Mouse (Mus musculus): ENCODE measurements at regions not wholly inside any gene's neighbourhood (a gene's known extent, or its start where the extent isn't known, plus 50 kb on each side); places are given as distances from the start of the nearest gene placed in this dataset.

- no peak for DNase-seq (ENCODE audit: low spot score)
Measured at GRCm38 (mm10) chr16:92969036-92969435, 143.1 kb upstream of the Runx1 start.

- DNase-seq (ENCODE audit: low spot score), result no peak
Measured at GRCm38 (mm10) chr16:92966069-92966866, 140.3 kb upstream of the Runx1 start.

DNA sequence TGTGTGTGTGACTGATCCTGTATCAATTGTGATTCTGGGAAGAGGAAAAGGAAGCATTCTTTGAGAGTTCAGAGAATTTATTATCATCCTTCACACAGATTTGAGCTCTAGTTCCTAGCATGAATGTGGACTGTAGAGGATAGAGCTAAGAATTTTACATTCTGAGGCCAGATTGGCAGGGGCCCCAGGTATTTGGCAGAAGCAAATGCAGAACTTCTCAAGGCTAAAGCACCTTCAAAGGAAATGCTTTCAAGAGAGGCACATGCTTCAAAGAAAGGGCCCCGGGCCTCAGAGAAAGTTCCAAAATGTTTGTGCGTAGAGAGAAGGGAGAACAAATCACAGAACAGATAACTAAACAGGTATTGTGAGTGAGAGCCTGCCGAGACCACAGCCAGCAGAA, 139.7 kb upstream of the Runx1 start:
- no peak for DNase-seq (ENCODE audit: low spot score)

GRCm38 (mm10) chr16:92963582-92963981, 137.6 kb upstream of the Runx1 start:
- DNase-seq (ENCODE audit: low spot score), result no peak

DNA sequence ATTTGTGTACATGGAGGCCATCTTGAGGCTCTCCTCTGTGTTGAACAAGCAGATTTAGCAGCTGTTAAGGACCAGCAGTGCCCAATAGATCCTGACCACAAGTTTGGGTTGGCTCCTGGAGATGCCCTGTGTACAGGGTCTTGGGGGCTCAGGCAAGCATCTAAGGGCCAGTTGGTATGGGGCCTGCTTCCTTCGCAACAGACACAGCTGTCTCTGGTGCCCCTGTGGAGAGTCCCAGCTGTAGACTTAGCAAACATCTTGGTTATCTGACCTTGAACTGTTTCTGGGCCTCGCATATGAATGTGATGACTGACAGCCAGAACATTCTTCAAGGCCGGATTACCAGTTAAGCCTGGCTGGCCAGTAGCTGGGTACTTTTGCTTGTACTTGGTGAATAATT, 135.4 kb upstream of the Runx1 start:
- DNase-seq (ENCODE audit: low spot score), result no peak

- no peak for DNase-seq (ENCODE audit: low spot score)
Measured at GRCm38 (mm10) chr16:92960740-92961139, 134.8 kb upstream of the Runx1 start.

DNA sequence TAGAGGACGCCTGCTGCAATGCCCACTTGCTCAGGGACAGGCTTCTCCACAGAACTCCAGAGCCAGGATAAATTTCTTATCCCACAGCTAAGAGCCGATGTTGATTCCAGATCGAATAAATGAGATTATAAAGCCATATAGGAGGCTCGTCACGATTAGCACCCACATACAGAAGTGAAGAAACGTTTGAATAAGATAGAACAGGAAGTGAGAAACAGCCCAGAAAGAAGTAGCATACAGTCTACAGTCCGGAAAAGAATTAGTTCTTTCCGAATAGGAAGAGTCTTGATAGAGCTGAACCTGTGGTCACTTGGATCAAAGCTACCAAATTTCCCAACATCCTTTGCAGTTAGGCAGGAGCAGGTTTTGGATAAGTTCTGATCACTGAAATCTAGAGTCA, 133.0 kb upstream of the Runx1 start:
- DNase-seq (ENCODE audit: low spot score), result no peak

DNA sequence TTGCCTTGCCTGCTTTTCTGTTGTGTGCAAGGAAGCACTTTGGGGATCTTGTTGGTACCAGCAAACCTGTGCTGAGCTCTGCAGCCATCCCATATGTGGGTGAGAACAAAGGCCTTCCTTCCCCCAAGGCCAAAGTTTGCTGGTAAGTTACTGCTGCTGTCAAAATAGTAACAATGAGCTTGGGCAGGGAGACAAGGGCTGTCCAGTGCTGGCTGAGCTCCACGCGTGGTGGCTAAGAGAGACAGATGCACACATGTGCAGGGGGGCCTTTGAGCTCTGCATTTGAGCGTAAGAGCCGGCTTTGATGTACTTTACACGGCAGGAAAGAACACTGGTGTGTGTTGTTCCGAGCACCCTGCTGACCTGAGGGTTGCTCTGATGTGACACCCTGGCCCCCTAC, 132.2 kb upstream of the Runx1 start:
- peak; percentile 16 for DNase-seq (ENCODE audit: low spot score)

DNA sequence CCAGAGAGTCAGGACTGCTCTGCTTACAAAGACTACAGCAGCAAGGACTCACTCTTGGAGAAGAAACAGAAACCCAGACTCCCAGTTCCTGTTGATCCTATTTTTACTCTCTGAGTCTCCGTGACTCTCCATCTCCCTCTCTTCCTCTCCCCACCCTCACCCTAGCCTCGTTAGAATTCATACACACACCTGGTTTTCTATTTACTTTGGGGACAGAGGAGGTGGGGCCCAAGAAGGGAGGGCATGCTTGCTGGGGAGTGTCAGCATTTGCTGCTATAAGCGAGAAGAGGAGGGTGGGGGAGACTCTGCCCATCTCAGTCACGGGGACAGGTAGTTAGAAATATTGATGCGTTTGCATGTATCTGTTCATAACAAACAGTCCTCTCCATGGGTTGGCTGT, 129.6 kb upstream of the Runx1 start:
- no peak for DNase-seq (ENCODE audit: low spot score)

- no peak for DNase-seq (ENCODE audit: low spot score)
Measured at GRCm38 (mm10) chr16:92955087-92955486, 129.1 kb upstream of the Runx1 start.

DNA sequence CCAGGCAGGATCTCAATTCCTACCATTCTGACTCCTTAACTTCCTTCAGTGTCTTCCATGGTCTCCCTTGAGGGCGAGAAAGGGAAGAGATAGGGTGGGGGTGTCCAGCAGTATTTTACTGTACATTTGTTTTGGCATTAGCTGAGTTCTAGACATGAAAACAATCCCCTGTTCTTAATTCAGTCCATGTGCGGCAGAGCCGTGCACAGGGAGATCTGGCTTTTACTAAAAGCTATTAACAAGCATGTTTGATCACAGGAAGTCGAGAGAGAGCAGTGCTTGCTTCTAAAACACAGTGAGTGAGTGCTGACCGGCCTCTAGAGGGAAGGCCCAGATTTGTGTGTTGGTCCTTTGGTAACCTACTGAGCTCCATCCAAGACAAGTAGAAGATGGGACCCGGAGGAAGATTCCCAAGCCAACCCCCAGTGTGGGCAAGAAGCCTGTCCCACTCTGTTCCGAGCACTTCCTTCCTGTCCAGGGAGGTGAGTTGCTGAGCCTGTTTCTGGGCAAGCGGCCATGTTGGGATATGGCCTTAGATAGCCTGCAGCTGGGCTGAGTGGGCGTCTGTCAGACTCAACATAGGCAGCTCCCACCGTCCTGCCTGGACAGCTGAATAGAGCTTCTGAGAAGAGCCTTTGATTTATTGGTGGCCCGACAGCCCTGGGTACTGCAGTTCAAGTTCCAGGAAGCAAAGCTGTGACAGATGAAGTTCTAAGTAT, 128.1 kb upstream of the Runx1 start:
- DNase-seq (ENCODE audit: low spot score), result peak; percentile 15

DNA sequence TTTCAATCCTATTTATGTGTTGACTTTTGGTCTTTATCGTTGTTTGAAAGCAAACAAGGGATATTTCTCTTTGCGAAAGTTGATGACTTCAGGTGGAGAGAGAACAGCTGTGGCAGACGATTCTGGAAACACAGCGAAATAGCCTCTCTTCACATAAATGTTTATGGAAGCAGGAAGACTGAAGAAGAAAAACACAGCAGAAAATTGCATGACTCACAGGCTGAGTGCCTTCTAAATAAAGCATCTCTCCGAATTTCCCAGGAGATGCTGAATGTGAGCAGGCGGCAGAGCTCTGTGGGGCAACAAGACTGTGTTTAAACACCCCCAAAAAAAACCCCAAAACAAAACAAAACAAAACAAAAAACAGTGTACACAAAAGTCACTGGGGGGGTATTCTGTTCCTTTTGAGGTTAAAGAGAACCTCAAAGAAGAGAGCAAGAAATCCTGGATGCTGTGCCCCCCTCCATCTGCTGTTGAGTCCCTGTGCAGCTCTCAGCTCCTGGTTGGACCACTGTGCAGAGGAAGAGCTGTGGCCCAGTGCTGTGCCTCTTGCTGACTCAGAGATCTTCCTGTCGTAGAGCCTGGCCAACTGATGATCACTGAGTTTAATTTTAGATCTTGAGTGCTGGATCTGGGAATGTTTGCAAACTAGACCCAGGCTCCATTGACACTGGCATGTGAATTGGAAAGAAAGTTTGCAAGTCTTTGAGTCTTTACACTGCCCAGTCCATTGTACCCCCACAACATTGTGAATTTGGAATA, 126.6 kb upstream of the Runx1 start:
- DNase-seq (ENCODE audit: low spot score), result no peak

- DNase-seq (ENCODE audit: low spot score), result no peak
Measured at GRCm38 (mm10) chr16:92951516-92951915, 125.6 kb upstream of the Runx1 start.

GRCm38 (mm10) chr16:92948494-92948893, 122.5 kb upstream of the Runx1 start:
- no peak for DNase-seq (ENCODE audit: low spot score)

DNA sequence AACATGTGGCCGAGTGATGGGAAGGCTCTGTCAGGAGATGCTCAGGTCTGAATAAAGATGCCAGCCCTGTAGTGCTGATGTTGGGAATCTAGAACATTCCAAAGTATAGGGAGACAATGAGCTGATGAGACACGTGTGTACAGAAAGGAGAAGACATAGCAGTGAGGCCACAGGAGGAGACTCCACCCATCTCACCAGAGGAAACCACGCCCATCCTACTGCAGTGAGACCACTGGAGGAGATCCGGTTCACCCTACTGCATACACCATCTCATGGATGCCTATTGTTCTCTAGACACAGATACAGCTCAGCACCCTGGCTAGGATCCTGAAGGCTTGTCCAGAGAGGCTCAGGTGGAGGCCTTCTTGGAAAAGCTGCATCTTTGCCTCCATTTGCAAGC, 120.6 kb upstream of the Runx1 start:
- DNase-seq (ENCODE audit: low spot score), result no peak

DNA sequence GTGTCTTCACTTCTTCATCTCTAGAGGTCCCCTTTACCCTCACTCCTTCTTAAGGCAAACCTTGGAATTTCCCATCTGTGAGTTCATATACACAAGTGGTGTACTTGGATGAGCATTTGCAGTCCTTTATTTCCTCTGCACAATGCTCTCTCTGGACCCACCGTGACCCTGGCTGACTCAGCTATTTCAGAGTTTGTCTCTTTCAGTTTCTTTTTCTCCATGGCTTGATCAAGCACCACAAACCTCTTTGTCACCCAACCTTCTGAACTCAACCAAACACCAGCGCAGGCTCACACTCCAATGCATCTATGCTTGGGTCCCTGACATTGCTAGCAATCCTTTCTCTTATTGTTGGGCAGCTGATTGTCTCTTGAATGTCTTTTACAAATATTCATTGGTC, 118.0 kb upstream of the Runx1 start:
- DNase-seq (ENCODE audit: low spot score), result no peak

DNA sequence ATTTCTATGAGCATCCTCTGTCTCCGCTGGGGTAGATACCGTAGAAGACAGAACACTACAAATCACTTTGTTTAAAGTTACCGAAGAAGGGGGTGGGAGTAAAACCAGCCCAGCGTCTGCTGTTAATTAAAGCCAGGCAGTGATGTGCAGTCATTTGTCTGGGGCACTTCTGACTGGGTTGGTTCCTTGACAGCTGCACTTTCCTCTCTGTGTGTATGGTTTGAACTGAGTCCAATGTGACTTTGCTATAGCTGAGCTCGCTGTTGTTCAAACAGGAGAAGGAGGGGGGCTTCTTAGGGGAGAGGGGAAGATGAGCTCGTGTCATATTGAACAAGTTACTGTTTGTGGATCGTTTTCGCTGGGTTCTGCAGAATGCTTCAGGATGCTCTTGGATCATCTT, 113.7 kb upstream of the Runx1 start:
- no peak for DNase-seq (ENCODE audit: low spot score)

- no peak for DNase-seq (ENCODE audit: low spot score)
Measured at GRCm38 (mm10) chr16:92935848-92936535, 110.0 kb upstream of the Runx1 start.

DNA sequence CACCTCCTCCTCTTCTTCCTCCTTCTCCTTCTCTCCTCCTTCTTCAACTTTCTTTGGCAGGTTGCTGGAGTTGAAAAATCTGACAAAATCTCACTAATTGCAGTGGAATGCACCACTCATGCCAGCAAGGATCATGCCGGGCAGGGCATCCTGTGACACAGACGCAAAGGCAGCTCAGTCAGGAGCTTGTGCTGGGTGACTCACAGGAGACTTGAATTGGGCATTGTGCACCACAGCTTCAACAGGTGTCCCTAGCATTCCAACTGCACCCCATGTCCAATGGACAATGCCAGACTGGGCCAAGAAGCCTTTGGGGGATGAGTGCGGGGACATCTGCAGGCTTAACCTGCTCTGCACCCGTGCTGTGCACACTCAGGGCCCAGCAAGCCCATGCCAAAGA, 104.2 kb upstream of the Runx1 start:
- DNase-seq (ENCODE audit: low spot score), result no peak

DNA sequence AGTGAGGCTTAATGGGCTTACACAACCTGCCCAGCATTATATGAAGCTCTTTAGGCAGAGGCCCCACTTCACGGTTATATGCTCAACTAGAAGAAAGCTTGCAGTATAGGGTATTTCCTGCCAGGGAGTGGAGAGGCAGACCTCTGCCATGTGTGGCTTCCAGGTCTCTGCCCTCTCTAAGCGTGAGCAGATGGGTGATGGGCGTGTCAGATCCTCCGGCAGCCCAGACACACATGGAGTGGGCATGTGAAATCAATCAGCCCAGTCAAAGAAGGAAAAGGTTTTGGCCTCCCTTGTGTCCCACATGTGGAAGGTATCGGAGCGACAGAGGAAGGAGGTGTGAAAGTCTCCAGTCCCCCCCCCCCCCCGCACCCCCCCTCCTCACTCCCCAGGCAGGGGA, 102.3 kb upstream of the Runx1 start:
- no peak for DNase-seq (ENCODE audit: low spot score)

GRCm38 (mm10) chr16:92927662-92928061, 101.7 kb upstream of the Runx1 start:
- DNase-seq (ENCODE audit: low spot score), result no peak

GRCm38 (mm10) chr16:92926853-92927252, 100.9 kb upstream of the Runx1 start:
- no peak for DNase-seq (ENCODE audit: low spot score)
